Mouse (Mus musculus) stomach, embryonic 15.5 days (tissue): ENCODE measurements at regions not wholly inside any gene's neighbourhood (a gene's known extent, or its start where the extent isn't known, plus 50 kb on each side); places are given as distances from the start of the nearest gene placed in this dataset.
A peak's percentile ranks its signal among the peaks of the same experiment; 100 is the strongest.

ENCODE experiments used
- ATAC-seq: fragments of 200-750 bp; cut with Nextera tagmentation; 2 replicates; pipeline ENCODE4 v1.8.0; 2017; ENCODE audit warnings: low read depth, moderate number of reproducible peaks, moderate TSS enrichment; ENCODE audit not compliant: insufficient read depth, low FRiP score
- H3K27ac ChIP-seq: fragments of 300-500 bp; sonication (generic); 2 replicates; pipeline ENCODE4 v1.5.1; 2015; ENCODE audit warnings: mild to moderate bottlenecking, inconsistent platforms
- H3K27me3 ChIP-seq: fragments of 300-500 bp; sonication (generic); replicated peaks from 2 replicates; pipeline ENCODE4 v1.6.1; 2015; ENCODE audit warnings: inconsistent platforms
- H3K36me3 ChIP-seq: fragments of 300-500 bp; sonication (generic); 2 replicates; pipeline ENCODE4 v1.6.1; 2015; ENCODE audit warnings: inconsistent platforms
- H3K4me1 ChIP-seq: fragments of 300-500 bp; sonication (generic); 2 replicates; pipeline ENCODE4 v1.6.1; 2015; ENCODE audit warnings: inconsistent platforms
- H3K4me2 ChIP-seq: fragments of 300-500 bp; sonication (generic); 2 replicates; pipeline ENCODE4 v1.6.1; 2015; ENCODE audit warnings: mild to moderate bottlenecking, inconsistent platforms
- H3K4me3 ChIP-seq: fragments of 300-500 bp; sonication (generic); replicated peaks from 2 replicates; pipeline ENCODE4 v1.5.1; 2015; ENCODE audit warnings: inconsistent platforms
- H3K9ac ChIP-seq: fragments of 300-500 bp; sonication (generic); 2 replicates; pipeline ENCODE4 v1.6.1; 2015; ENCODE audit warnings: inconsistent platforms
- H3K9me3 ChIP-seq: fragments of 300-500 bp; sonication (generic); 2 replicates; pipeline ENCODE4 v1.6.1; 2016; ENCODE audit warnings: inconsistent platforms
- WGBS: fragments of 180-500 bp; shearing (Covaris S2); methylation state at CpG from one replicate; pipeline ENCODE4 v1.1.7; 2015; 5-methylcytosine and 5-hydroxymethylcytosine counted together

DNA sequence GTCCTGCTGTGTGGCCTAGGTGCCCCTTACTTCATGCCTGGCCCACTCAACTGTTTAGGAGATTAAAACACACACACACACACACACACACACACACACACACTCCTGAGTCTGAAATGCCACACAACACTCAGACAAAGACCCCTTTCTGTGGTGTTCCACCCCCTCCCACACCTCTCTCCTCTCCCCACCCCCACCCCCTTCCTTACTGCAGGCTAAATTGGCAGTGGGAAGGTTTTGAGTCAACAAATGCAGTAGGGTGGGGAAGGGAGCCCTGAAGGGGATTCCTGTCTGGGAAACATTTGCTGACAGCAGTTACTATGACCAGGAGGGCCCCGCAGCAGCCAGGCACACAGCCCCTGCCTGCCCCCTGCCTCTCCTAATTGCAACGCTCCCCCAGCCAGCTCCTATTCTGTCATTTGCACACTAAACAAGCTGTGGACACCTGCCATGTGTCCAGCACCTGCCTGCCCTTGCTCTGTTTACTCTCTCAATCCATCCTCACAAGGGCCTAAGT, 69.5 kb downstream of the Ephb3 start:
- no peak overlapping the region for H3K9ac ChIP-seq
- no peaks in the 10 kb centered on the region for H3K27me3 ChIP-seq
- H3K4me1 ChIP-seq = peaks cover 27% of the 10 kb centered on the region
- H3K36me3 ChIP-seq = no peaks in the 10 kb centered on the region
- H3K27ac ChIP-seq = peak overlapping the region; percentile 14; the same call in 1 of the 2 replicates
- H3K9me3 ChIP-seq = no peaks in the 10 kb centered on the region
- 11% methylated on average over 2 of the region's 2 CpGs for WGBS
- peak overlapping the region; percentile 8; the same call in 1 of the 2 replicates for H3K4me2 ChIP-seq
- peak; percentile 75 for ATAC-seq
- no peak overlapping the region for H3K4me3 ChIP-seq

- H3K4me2 ChIP-seq = no peak overlapping the region
- no peak overlapping the region for H3K9ac ChIP-seq
- H3K27me3 ChIP-seq = no peaks in the 10 kb centered on the region
- WGBS = 81% methylated on average over 11 of the region's 11 CpGs
- H3K4me3 ChIP-seq = no peak overlapping the region
- no peak for ATAC-seq
- H3K9me3 ChIP-seq = no peaks in the 10 kb centered on the region
- H3K4me1 ChIP-seq = peaks cover 22% of the 10 kb centered on the region
- H3K27ac ChIP-seq = no peak overlapping the region
- no peaks in the 10 kb centered on the region for H3K36me3 ChIP-seq
Observed at GRCm38 (mm10) chr16:21277789-21278342, 73.3 kb downstream of the Ephb3 start.

GRCm38 (mm10) chr16:21278387-21278786, 73.8 kb downstream of the Ephb3 start:
- Histone ChIP-seq H3K36me3 (no peaks in the 10 kb centered on the region), H3K4me1 (peaks cover 18% of the 10 kb centered on the region), H3K9ac (no peak overlapping the region), H3K9me3 (no peaks in the 10 kb centered on the region), H3K27me3 (no peaks in the 10 kb centered on the region), H3K4me3 (no peak overlapping the region), H3K4me2 (no peak overlapping the region), H3K27ac (no peak overlapping the region)
- ATAC-seq = no peak
- WGBS = 95% methylated on average over 7 of the region's 7 CpGs

DNA sequence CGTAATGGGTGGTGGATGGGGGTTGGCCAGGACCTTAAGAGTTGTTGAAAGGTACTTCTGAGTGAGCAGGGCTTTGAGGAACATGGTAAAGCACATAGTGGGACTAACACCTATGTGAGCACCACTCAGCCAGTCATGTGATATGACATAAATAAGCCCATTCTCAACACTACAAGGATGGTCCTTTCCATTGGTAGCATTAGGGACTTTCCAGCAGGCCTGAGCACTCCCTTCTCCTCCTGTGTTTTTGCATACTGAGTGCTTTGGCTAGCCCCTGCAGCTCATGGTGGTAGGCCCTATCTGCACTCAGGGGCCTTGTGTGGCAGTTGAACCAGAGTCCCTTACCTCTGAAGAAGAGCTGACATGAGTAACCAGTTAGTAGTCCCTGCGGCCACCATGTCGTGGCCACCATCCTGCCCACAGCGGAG, 75.7 kb downstream of the Ephb3 start:
- H3K9ac ChIP-seq = no peak overlapping the region
- H3K36me3 ChIP-seq = no peaks in the 10 kb centered on the region
- no peak overlapping the region for H3K4me2 ChIP-seq
- no peak overlapping the region for H3K4me3 ChIP-seq
- no peak for ATAC-seq
- H3K27ac ChIP-seq = no peak overlapping the region
- H3K27me3 ChIP-seq = no peaks in the 10 kb centered on the region
- H3K4me1 ChIP-seq = peaks cover 5% of the 10 kb centered on the region
- WGBS = 85% methylated on average over 4 of the region's 4 CpGs
- no peaks in the 10 kb centered on the region for H3K9me3 ChIP-seq

- ATAC-seq = peak; percentile 45
- no peaks in the 10 kb centered on the region for H3K27me3 ChIP-seq
- peaks cover 21% of the 10 kb centered on the region for H3K4me1 ChIP-seq
Observed at GRCm38 (mm10) chr16:21281958-21282730, 77.6 kb downstream of the Ephb3 start.

DNA sequence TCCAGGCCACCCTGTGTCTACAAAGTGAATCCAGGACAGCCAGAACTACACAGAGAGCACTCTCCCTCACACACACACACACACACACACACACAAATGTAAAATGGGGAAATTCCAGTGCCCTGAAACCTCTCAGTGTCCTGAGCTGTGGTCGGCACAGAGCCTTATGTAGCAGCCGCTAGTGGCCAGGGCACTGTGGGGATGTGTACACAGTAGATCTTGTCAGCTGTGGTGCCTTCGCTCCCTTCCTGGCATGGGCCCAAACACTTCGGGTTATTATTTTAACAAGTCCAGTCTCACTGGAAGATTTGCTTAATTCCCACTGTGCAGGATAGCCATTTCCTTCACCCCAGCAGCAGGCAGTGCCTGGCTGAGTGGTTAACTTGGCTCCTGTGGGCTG, 81.5 kb downstream of the Ephb3 start:
- Histone ChIP-seq H3K4me3 (no peak overlapping the region), H3K27me3 (no peaks in the 10 kb centered on the region), H3K4me1 (peaks cover 28% of the 10 kb centered on the region), H3K9ac (no peak overlapping the region), H3K4me2 (no peak overlapping the region), H3K27ac (no peak overlapping the region), H3K9me3 (no peaks in the 10 kb centered on the region), H3K36me3 (no peaks in the 10 kb centered on the region)
- 11% methylated on average over 4 of the region's 4 CpGs for WGBS
- ATAC-seq = peak; percentile 14; the same call in 1 of the 2 replicates

More at GRCm38 (mm10) chr16:21281958-21282730, 77.6 kb downstream of the Ephb3 start:
- no peak overlapping the region for H3K27ac ChIP-seq
- H3K4me2 ChIP-seq = no peak overlapping the region
- H3K9ac ChIP-seq = no peak overlapping the region
- H3K9me3 ChIP-seq = no peaks in the 10 kb centered on the region
- WGBS = 16% methylated on average over 15 of the region's 20 CpGs
- no peak overlapping the region for H3K4me3 ChIP-seq
- H3K36me3 ChIP-seq = no peaks in the 10 kb centered on the region

- ATAC-seq = peak; percentile 14; the same call in 1 of the 2 replicates
Observed at GRCm38 (mm10) chr16:21289528-21289927, 85.0 kb downstream of the Ephb3 start.

GRCm38 (mm10) chr16:21293010-21293409, 88.5 kb downstream of the Ephb3 start:
- Histone ChIP-seq H3K4me1 (peaks cover 36% of the 10 kb centered on the region), H3K4me3 (no peak overlapping the region), H3K36me3 (no peaks in the 10 kb centered on the region), H3K27ac (no peak overlapping the region), H3K27me3 (no peaks in the 10 kb centered on the region), H3K4me2 (no peak overlapping the region), H3K9ac (no peak overlapping the region), H3K9me3 (no peaks in the 10 kb centered on the region)
- no peak for ATAC-seq
- 40% methylated on average over 11 of the region's 11 CpGs for WGBS

More at GRCm38 (mm10) chr16:21289528-21289927, 85.0 kb downstream of the Ephb3 start:
- Histone ChIP-seq H3K27me3 (no peaks in the 10 kb centered on the region), H3K27ac (no peak overlapping the region), H3K4me3 (no peak overlapping the region), H3K9me3 (no peaks in the 10 kb centered on the region), H3K9ac (no peak overlapping the region), H3K4me2 (no peak overlapping the region), H3K4me1 (peaks cover 35% of the 10 kb centered on the region), H3K36me3 (no peaks in the 10 kb centered on the region)
- WGBS = 64% methylated on average over 7 of the region's 7 CpGs

DNA sequence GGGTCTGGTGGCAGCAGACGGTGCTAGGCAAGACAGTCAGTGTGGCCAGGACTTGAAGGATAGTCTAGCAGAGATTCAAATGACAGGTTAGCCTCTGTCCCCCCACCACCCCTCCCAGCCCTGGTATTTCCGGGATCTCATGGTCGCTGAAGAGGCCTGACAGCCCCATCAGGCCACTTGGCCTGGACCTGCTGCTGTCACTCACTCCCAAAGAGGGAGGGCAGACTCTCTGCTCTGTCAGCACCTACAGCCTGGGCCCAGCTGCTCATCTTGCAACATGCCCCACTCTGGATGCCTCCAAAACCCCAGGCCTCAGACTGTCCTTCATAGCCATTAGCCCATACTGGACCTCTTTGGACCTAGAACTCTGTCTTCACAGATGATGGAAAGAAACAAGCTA, 89.0 kb downstream of the Ephb3 start:
- WGBS = 51% methylated on average over 3 of the region's 3 CpGs
- no peak for ATAC-seq
- 0 out of 2 replicates have a peak overlapping the region, but pooled peaks have one; percentile 21 for H3K27ac ChIP-seq
- H3K9me3 ChIP-seq = no peaks in the 10 kb centered on the region
- no peaks in the 10 kb centered on the region for H3K27me3 ChIP-seq
- no peak overlapping the region for H3K4me3 ChIP-seq
- no peak overlapping the region for H3K4me2 ChIP-seq
- H3K36me3 ChIP-seq = no peaks in the 10 kb centered on the region
- no peak overlapping the region for H3K9ac ChIP-seq
- peaks cover 36% of the 10 kb centered on the region for H3K4me1 ChIP-seq

GRCm38 (mm10) chr16:21294677-21295411, 90.3 kb downstream of the Ephb3 start:
- Histone ChIP-seq H3K27ac (peak overlapping the region; percentile 42; the same call in 1 of the 2 replicates), H3K4me2 (0 out of 2 replicates have a peak overlapping the region, but pooled peaks have one; percentile 0), H3K4me1 (peaks cover 36% of the 10 kb centered on the region), H3K36me3 (no peaks in the 10 kb centered on the region), H3K9ac (no peak overlapping the region), H3K27me3 (no peaks in the 10 kb centered on the region), H3K9me3 (no peaks in the 10 kb centered on the region), H3K4me3 (no peak overlapping the region)
- 21% methylated on average over 9 of the region's 9 CpGs for WGBS
- peak; percentile 43 for ATAC-seq

DNA sequence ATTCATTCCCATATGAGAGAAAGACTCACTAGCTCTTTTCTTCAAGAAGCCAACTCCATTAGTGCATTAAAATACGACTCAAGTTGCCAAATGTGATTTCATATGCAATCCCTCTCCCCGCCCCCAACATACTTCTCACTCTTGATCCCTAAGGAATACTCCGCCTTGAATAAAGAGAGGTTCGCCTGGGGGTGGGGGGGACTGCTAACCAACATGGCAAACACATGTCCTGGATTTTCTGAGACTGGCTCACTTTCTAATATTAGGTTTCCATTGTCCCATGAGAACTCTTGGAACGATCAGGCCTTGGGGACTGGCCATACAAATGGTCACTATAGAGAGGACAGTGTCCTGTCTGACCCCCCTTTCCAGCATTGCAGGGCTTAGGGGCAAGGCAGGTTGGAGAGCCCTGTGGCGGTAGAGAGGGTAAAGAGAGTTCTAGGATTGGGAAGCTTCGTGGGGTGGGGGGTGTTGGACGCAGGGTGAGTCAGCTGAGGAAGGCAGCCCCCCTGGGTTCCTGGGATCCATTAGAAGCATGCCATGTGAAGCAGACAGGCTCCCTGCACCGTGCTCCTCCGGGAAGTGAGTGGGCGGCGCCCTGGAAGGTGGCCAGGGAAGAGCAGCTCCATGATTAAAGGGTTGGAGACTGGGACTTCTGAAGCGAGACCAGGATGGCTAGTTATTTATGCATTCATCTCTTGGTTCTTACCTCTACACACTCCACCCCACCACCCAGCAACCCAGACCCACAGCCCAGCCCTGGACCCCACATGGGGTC, 91.6 kb downstream of the Ephb3 start:
- H3K27me3 ChIP-seq = no peaks in the 10 kb centered on the region
- WGBS = 60% methylated on average over 13 of the region's 13 CpGs
- no peak for ATAC-seq
- H3K9ac ChIP-seq = no peak overlapping the region
- H3K4me3 ChIP-seq = no peak overlapping the region
- 0 out of 2 replicates have a peak overlapping the region, but pooled peaks have one; percentile 16 for H3K27ac ChIP-seq
- peaks cover 31% of the 10 kb centered on the region for H3K4me1 ChIP-seq
- no peaks in the 10 kb centered on the region for H3K9me3 ChIP-seq
- H3K4me2 ChIP-seq = no peak overlapping the region
- no peaks in the 10 kb centered on the region for H3K36me3 ChIP-seq
